Mouse (Mus musculus) myocyte (in vitro differentiated cells): ENCODE results near the gene Tmem41b.

Experiments
- CEBPB ChIP-seq: IDR thresholded peaks from 2 replicates; pipeline ENCODE4 v1.6.1; 2011; ENCODE audit warnings: mild to moderate bottlenecking, moderate library complexity; ENCODE audit not compliant: poor library complexity, insufficient read depth, severe bottlenecking
- E2F4 ChIP-seq: IDR thresholded peaks from one replicate; pipeline ENCODE4 v1.6.1; 2011; ENCODE audit warnings: mild to moderate bottlenecking, control low read depth, moderate library complexity; ENCODE audit not compliant: insufficient read depth
- MAX ChIP-seq: IDR thresholded peaks from one replicate; pipeline ENCODE4 v1.6.1; 2011; ENCODE audit warnings: low read depth, mild to moderate bottlenecking, control low read depth
- MYOD1 ChIP-seq, 3 experiments: IDR thresholded peaks; one replicate each; pipeline ENCODE4 v1.6.1; 2011; ENCODE audit warnings: control low read depth in 2 of 3, low read depth in 2 of 3, mild to moderate bottlenecking in 2 of 3, moderate library complexity in 1 of 3; ENCODE audit not compliant: insufficient read length in 2 of 3, control insufficient read depth in 1 of 3
- MYOG ChIP-seq, 3 experiments: IDR thresholded peaks; one replicate each; pipeline ENCODE4 v1.6.1; 2011; ENCODE audit warnings: control low read depth in 2 of 3, low read depth in 2 of 3, mild to moderate bottlenecking in 2 of 3; ENCODE audit not compliant: insufficient read length in 2 of 3, control insufficient read depth in 1 of 3, insufficient read depth in 1 of 3
- POLR2A ChIP-seq: IDR thresholded peaks from one replicate; pipeline ENCODE4 v1.6.1; 2011; ENCODE audit warnings: low read depth, mild to moderate bottlenecking, control low read depth, moderate library complexity; ENCODE audit not compliant: insufficient read length
- POLR2AphosphoS2 ChIP-seq: IDR thresholded peaks from one replicate; pipeline ENCODE4 v1.6.1; 2011; ENCODE audit warnings: low read depth, control low read depth; ENCODE audit not compliant: insufficient read length
- REST ChIP-seq: IDR thresholded peaks from one replicate; pipeline ENCODE4 v1.6.1; 2011; ENCODE audit warnings: mild to moderate bottlenecking, control low read depth, moderate library complexity; ENCODE audit not compliant: insufficient read depth, insufficient read length
- SRF ChIP-seq: IDR thresholded peaks from one replicate; pipeline ENCODE4 v1.6.1; 2011; ENCODE audit warnings: low read depth; ENCODE audit not compliant: control insufficient read depth, insufficient read length
- TCF12 ChIP-seq: IDR thresholded peaks from one replicate; pipeline ENCODE4 v1.6.1; 2011; ENCODE audit warnings: mild to moderate bottlenecking, control low read depth; ENCODE audit not compliant: poor library complexity, insufficient read depth, severe bottlenecking
- TCF3 ChIP-seq: IDR thresholded peaks from one replicate; pipeline ENCODE4 v1.6.1; 2011; ENCODE audit warnings: low read depth, control low read depth; ENCODE audit not compliant: insufficient read length
- USF1 ChIP-seq: IDR thresholded peaks from one replicate; pipeline ENCODE4 v1.6.1; 2011; ENCODE audit warnings: low read depth, mild to moderate bottlenecking, control low read depth, moderate library complexity

DNA sequence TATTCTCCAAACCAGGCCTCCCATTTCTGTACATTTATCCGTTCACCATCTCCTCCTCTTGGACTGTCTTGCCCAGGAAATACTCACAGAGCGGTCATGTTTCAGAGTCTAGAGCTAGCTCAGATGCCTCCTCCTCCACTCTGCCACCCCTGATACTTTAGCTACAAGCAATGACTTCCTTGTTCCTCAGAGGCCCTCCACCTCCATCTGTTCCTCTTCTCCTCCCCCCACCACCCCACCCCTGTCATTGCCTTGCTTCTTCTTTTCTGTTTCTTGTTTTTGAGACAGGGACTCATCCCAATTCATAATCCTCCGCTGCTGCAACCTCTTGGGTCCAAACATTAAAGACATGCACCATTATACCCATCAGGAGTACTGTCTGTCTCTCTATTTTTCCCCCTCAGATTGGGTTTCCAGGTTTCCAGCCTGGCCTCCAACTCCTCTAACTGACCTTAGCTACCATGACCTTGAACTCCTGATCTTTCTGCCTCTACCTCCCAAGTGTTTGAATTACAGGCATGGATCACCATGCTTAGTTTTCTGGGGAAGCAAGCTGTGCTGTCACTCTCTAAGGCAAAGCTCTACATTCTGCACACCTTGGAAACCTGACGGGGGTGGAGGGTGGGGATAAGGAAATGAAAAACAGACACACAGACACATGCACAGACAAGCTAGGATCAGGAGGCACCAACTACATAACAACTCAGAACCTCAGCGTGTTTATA, 19.9 kb upstream of the Tmem41b start:
- TF ChIP-seq POLR2A: no peak
- TF ChIP-seq MYOD1 (IDR thresholded peaks at IDR 0.05; ENCODE audit: control insufficient read depth in 1 of 3, insufficient read length in 2 of 3, low read depth in 2 of 3): no peak
- TF ChIP-seq E2F4: no peak
- no peak for TF ChIP-seq REST
- TF ChIP-seq USF1: no peak
- no peak for TF ChIP-seq TCF3
- no peak for TF ChIP-seq MYOG (IDR thresholded peaks at IDR 0.05; ENCODE audit: control insufficient read depth in 1 of 3, insufficient read depth in 1 of 3, insufficient read length in 2 of 3, low read depth in 2 of 3)
- no peak for TF ChIP-seq MAX
- no peak for TF ChIP-seq SRF
- TF ChIP-seq TCF12: no peak
- TF ChIP-seq CEBPB: no peak
- TF ChIP-seq POLR2AphosphoS2: no peak
